Mouse (Mus musculus) heart, postnatal 0 days (tissue): ENCODE measurements at regions not wholly inside any gene's neighbourhood (a gene's known extent, or its start where the extent isn't known, plus 50 kb on each side); places are given as distances from the start of the nearest gene placed in this dataset.

Experiments used
- ATAC-seq: fragments of 200-750 bp; cut with Nextera tagmentation; 2 replicates; pipeline ENCODE4 v1.8.0; 2017; ENCODE audit warnings: low read depth, moderate number of reproducible peaks, moderate library complexity; ENCODE audit not compliant: insufficient read depth
- DNase-seq: peaks from one replicate; pipeline ENCODE4 v3.0.0-alpha.2; 2016; ENCODE audit warnings: low spot score
- H3K27ac ChIP-seq: fragments of 300-500 bp; sonication (generic); 2 replicates; pipeline ENCODE4 v1.5.1; 2014; ENCODE audit warnings: low read depth, mild to moderate bottlenecking
- H3K27me3 ChIP-seq: fragments of 300-500 bp; sonication (generic); 2 replicates; pipeline ENCODE4 v1.6.1; 2014; ENCODE audit warnings: low read length, mixed read lengths; ENCODE audit not compliant: control insufficient read depth, insufficient read depth
- H3K36me3 ChIP-seq: fragments of 300-500 bp; sonication (generic); replicated peaks from 2 replicates; pipeline ENCODE4 v1.6.1; 2014; ENCODE audit warnings: low read length, mixed read lengths; ENCODE audit not compliant: control insufficient read depth, insufficient read depth
- H3K4me1 ChIP-seq: fragments of 300-500 bp; sonication (generic); 2 replicates; pipeline ENCODE4 v1.6.1; 2014; ENCODE audit warnings: antibody characterized with exemption; ENCODE audit not compliant: control insufficient read depth, insufficient read depth
- H3K4me2 ChIP-seq: fragments of 300-500 bp; sonication (generic); 2 replicates; pipeline ENCODE4 v1.6.1; 2014; ENCODE audit warnings: low read depth, mild to moderate bottlenecking, low read length, moderate library complexity
- H3K4me3 ChIP-seq: fragments of 300-500 bp; sonication (generic); 2 replicates; pipeline ENCODE4 v1.5.1; 2014; ENCODE audit warnings: low read depth, low read length
- H3K9ac ChIP-seq: fragments of 300-500 bp; sonication (generic); replicated peaks from 2 replicates; pipeline ENCODE4 v1.6.1; 2014; ENCODE audit warnings: low read depth, low read length, mixed read lengths
- H3K9me3 ChIP-seq: fragments of 300-500 bp; sonication (generic); replicated peaks from 2 replicates; pipeline ENCODE4 v1.6.1; 2016; ENCODE audit warnings: low read length; ENCODE audit not compliant: control insufficient read depth
- CTCF ChIP-seq: IDR thresholded peaks from 2 replicates; pipeline ENCODE4 v1.5.1; 2016; ENCODE audit warnings: antibody characterized with exemption, control low read depth, low read depth
- EP300 ChIP-seq: IDR thresholded peaks from 2 replicates; pipeline ENCODE4 v1.6.1; 2016; ENCODE audit warnings: antibody characterized with exemption, low read depth
- WGBS: fragments of 180-500 bp; shearing (Covaris S2); extraction: QIAGEN DNeasy Blood & Tissue Kit; methylation state at CpG from one replicate; pipeline ENCODE4 v1.1.7; 2014; 5-methylcytosine and 5-hydroxymethylcytosine counted together

GRCm38 (mm10) chr9:46442739-46443181 is 123.0 kb upstream of the 4931429L15Rik start:
- peak overlapping the region; percentile 27 for H3K4me3 ChIP-seq
- H3K27ac ChIP-seq, result no peak overlapping the region
- H3K36me3 ChIP-seq, result no peaks in the 10 kb centered on the region
- no peak overlapping the region for H3K9ac ChIP-seq
- WGBS, result 2% methylated on average over 19 of the region's 19 CpGs
- H3K4me2 ChIP-seq, result peak overlapping the region; percentile 45
- DNase-seq, result no peak
- peaks cover 56% of the 10 kb centered on the region for H3K27me3 ChIP-seq
- TF ChIP-seq CTCF (no peak), EP300 (no peak)
- no peaks in the 10 kb centered on the region for H3K4me1 ChIP-seq
- H3K9me3 ChIP-seq, result no peaks in the 10 kb centered on the region
- no peak for ATAC-seq

DNA sequence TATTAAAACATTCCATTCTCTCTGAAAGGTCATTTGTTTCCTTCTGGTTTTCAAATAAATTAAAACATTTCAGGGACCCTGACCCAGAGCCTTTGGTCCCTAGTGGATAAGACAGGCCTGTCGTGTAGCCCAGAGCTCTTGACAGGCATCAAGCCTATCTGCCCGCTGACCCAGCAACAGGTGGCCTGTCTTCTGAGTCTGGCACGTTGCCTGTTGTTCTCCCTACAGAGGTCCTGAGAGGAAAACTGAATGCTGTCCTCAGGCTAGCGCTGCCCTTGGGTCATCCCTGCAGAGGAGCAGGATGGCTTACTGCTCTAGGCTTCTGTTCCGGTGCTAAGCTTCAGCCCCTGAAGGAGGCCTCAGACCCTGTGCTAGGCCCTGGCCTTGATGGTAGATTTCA is 120.4 kb upstream of the 4931429L15Rik start:
- 54% methylated on average over 5 of the region's 5 CpGs for WGBS
- Histone ChIP-seq H3K4me1 (no peaks in the 10 kb centered on the region), H3K27ac (no peak overlapping the region), H3K9me3 (peaks cover 6% of the 10 kb centered on the region; the same call in 1 of the 2 replicates), H3K36me3 (no peaks in the 10 kb centered on the region), H3K4me2 (no peak overlapping the region), H3K9ac (no peak overlapping the region), H3K27me3 (peaks cover 42% of the 10 kb centered on the region), H3K4me3 (no peak overlapping the region)
- no peak for ATAC-seq
- TF ChIP-seq CTCF, result no peak
- TF ChIP-seq EP300, result no peak
- DNase-seq, result no peak

GRCm38 (mm10) chr9:46434700-46435099 is 114.9 kb upstream of the 4931429L15Rik start:
- Histone ChIP-seq H3K4me2 (no peak overlapping the region), H3K27ac (no peak overlapping the region), H3K9ac (no peak overlapping the region), H3K36me3 (no peaks in the 10 kb centered on the region), H3K27me3 (0 out of 2 replicates have a peak, but pooled peaks cover 5% of the 10 kb centered on the region), H3K9me3 (peaks cover 11% of the 10 kb centered on the region; the same call in 1 of the 2 replicates), H3K4me1 (no peaks in the 10 kb centered on the region), H3K4me3 (no peak overlapping the region)
- no peak for TF ChIP-seq EP300
- TF ChIP-seq CTCF, result no peak
- DNase-seq, result no peak
- 68% methylated on average over 3 of the region's 3 CpGs for WGBS
- ATAC-seq, result no peak

DNA sequence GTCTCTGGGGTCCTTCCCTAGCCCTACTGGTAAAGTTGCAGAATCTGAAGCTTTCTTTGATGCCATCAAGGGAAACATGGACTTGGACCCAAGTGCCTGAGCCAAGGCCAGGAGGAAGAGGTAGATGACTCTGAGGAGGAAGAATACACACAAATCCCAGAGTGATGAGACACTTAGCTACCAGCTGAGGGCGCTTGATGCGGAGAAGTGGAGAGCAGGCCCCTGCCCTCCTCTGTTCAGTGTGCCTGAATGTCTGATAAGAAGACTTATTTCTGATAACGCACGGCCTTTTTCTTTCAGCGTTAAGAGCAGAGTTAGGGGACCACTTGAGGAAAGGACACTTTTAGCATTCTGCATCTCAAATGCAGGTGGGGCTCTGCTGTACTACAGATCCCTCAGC is 113.9 kb upstream of the 4931429L15Rik start:
- no peak overlapping the region for H3K9ac ChIP-seq
- WGBS, result 29% methylated on average over 5 of the region's 5 CpGs
- H3K9me3 ChIP-seq, result peaks cover 11% of the 10 kb centered on the region; the same call in 1 of the 2 replicates
- H3K4me1 ChIP-seq, result no peaks in the 10 kb centered on the region
- H3K4me2 ChIP-seq, result no peak overlapping the region
- 0 out of 2 replicates have a peak, but pooled peaks cover 6% of the 10 kb centered on the region for H3K27me3 ChIP-seq
- no peak for ATAC-seq
- H3K4me3 ChIP-seq, result no peak overlapping the region
- H3K36me3 ChIP-seq, result no peaks in the 10 kb centered on the region
- TF ChIP-seq CTCF (no peak), EP300 (no peak)
- DNase-seq, result no peak
- H3K27ac ChIP-seq, result no peak overlapping the region

- ATAC-seq (no peak), DNase-seq (no peak)
- H3K27me3 ChIP-seq, result 0 out of 2 replicates have a peak, but pooled peaks cover 5% of the 10 kb centered on the region
- TF ChIP-seq EP300 (no peak), CTCF (no peak)
- H3K4me1 ChIP-seq, result no peaks in the 10 kb centered on the region
- H3K9ac ChIP-seq, result no peak overlapping the region
- no peak overlapping the region for H3K27ac ChIP-seq
- H3K36me3 ChIP-seq, result no peaks in the 10 kb centered on the region
- peaks cover 11% of the 10 kb centered on the region; the same call in 1 of the 2 replicates for H3K9me3 ChIP-seq
- 78% methylated on average over 13 of the region's 13 CpGs for WGBS
- no peak overlapping the region for H3K4me3 ChIP-seq
- no peak overlapping the region for H3K4me2 ChIP-seq
These were observed 111.3 kb upstream of the 4931429L15Rik start for GRCm38 (mm10) chr9:46431053-46431452.

GRCm38 (mm10) chr9:46423184-46423967 is 103.6 kb upstream of the 4931429L15Rik start:
- TF ChIP-seq CTCF, result no peak
- TF ChIP-seq EP300, result no peak
- 57% methylated on average over 12 of the region's 12 CpGs for WGBS
- H3K4me2 ChIP-seq, result no peak overlapping the region
- H3K9ac ChIP-seq, result no peak overlapping the region
- ATAC-seq (no peak), DNase-seq (no peak)
- no peaks in the 10 kb centered on the region for H3K4me1 ChIP-seq
- H3K27ac ChIP-seq, result no peak overlapping the region
- H3K27me3 ChIP-seq, result 0 out of 2 replicates have a peak, but pooled peaks cover 5% of the 10 kb centered on the region
- H3K36me3 ChIP-seq, result no peaks in the 10 kb centered on the region
- H3K4me3 ChIP-seq, result no peak overlapping the region
- H3K9me3 ChIP-seq, result no peaks in the 10 kb centered on the region
